Mouse (Mus musculus) heart, adult 18-20 months (tissue): Measurements from ENCODE around the gene Mapkap1. TPM values are rescaled to one million over a fixed set of nuclear protein-coding genes. Genes with fewer than 3 reads are reported as not detected.

ENCODE experiments used
- DNase-seq, 2 experiments: peaks; one replicate each; pipeline ENCODE4 v3.0.0; 2021 to 2022; ENCODE audit warnings: mixed read lengths in 1 of 2
- long read RNA-seq, 2 experiments: library from polyadenylated mRNA; stranded (forward); transcript quantifications; one replicate each; pipeline ENCODE4 v2.0.0; 2021
- total RNA-seq, 2 experiments: library from RNA; stranded (reverse); gene quantifications; 2 replicates each; pipeline ENCODE4 v1.2.3; 2021

Mapkap1 gene
- total RNA-seq = 10 to 100 TPM; 71.8 to 74.5 TPM
- long read RNA-seq, experiment 1, transcript Mapkap1-209 (12 exons, 3,111 nt) = major isoform, 25 of 72 reads
- long read RNA-seq, experiment 1, partial matches to known transcripts = 3 of 72 reads
- long read RNA-seq, experiment 1, other reads (novel, unspliced or antisense) = 39 of 72 reads
- long read RNA-seq, experiment 2, transcript Mapkap1-209 (12 exons, 3,111 nt) = major isoform, 12 of 42 reads
- long read RNA-seq, experiment 2, partial matches to known transcripts = 2 of 42 reads
- long read RNA-seq, experiment 2, other reads (novel, unspliced or antisense) = 24 of 42 reads

DNA sequence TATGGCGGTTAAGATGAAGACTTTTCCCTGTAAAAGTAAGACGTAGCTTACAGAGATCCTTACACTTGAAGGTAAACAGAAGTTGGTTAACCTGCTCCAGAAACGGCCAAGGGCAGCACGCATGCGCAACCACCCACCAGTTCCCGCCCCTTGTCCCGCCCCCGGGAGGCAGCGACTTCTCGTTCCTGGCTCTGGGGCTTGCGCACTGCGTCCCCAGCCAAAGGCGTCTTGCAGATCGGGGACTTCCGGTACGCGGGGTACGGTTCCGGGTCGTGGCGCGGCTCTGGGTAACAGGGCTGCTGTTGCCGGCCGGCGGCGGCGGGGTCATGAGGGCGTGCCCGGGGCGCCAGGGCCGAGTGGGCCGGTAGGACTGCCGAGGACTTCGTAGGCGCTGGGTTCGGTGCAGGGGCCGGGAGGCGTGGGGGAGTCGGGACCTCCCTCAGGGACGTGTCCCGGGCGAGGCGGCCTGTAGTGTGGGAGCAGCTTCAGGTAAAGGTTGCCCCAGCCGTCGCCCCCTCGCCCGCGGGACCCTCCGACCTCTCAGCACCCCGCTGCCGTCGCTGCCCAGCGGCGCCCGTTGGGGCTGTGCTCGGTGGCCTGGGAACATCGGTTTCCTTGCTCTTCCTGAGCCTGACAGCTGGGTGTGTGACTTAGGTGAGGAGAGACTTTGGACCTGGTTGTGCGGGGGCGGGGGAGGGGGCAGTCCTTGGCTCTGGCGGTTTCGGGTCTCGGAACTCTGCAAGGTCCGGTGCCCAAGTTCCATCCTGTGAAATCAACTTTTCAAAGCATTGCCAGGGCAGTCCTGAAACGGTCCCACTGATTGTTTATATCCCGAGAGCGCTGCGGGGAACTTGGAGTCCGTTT, at the start of gene Mapkap1:
Gene Mapkap1, plus strand, starts transcription at position 171 of the 864 bp plus-strand sequence.
- peak; percentile 98 to 99 for DNase-seq

DNA sequence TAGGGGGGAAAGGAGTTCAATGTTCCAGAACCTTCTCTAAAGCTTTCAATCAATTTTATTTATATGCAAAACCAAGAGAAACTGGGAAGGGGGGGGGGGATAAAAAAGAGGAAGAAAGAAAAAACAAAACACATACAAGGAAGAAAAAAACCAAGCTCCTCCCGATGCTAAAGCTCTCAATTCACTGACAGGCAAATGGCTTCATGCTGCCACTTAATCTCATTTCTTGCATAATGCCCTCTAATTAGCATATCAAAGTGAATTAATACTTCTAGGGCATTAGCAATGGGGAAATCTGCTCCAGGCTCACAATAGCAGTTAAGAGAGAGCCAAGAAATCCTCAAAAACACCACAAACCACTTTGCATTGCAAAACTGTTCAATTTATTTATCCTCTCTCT, 42.9 kb upstream of the Mapkap1 start:
- DNase-seq = no peak

GRCm38 (mm10) chr2:34367024-34367423, 39.5 kb upstream of the Mapkap1 start:
- DNase-seq = no peak

DNA sequence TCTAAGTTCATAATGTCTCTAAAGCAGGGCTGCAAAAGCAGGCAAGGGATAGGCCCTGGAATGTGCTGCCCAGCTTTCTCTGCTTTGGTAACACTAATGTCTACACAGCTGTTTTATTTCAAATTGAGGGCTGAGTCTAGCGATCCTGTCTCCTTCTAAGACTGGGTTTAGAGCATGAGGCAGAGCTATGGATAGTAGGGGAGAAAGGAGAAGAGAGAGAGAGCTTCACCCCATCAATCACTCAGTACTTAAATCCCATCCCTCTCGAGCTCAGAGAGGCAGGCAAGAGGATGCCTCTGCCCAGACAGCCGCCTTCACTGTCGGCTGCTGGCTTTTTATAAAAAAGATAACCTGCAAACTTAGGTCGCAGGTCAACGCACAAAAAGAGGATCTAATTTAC, 38.2 kb upstream of the Mapkap1 start:
- no peak for DNase-seq

GRCm38 (mm10) chr2:34370349-34370724, 36.2 kb upstream of the Mapkap1 start:
- no peak for DNase-seq

DNA sequence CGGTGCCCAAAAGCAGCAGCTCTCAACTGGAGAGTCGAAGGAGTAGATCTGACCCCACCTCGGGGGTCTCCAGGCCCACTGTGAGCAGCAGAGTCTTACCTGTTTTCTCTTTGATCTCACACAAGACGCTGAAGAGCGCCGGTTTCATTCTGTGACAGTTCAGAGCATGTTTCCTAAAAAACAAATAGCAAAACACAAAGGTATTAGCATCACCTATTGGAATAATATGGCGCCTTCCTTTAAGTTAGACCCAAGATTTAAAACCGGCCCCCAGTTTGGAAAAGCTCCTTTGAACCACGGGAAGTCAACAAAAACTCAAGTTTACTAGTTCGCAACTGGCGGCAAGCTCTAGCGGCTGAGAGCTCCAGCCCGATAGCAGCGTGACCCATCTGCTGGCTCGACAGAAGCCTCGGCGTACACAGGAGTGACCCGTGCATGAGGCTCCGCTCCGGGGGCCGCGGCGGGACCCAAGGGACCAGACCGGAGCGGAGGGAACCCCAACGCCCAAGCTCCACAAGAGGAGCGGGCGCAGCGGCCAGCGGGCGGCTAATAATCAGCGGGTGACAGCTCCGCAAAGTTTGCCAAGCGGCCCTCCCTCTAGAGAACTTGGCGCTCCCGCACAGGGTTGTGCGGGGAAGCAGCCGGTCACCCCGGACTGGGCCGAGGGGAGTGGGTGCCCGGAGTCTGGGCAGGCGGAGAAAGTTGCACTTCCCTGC, 35.7 kb upstream of the Mapkap1 start:
- peak; percentile 45 to 70 for DNase-seq

DNA sequence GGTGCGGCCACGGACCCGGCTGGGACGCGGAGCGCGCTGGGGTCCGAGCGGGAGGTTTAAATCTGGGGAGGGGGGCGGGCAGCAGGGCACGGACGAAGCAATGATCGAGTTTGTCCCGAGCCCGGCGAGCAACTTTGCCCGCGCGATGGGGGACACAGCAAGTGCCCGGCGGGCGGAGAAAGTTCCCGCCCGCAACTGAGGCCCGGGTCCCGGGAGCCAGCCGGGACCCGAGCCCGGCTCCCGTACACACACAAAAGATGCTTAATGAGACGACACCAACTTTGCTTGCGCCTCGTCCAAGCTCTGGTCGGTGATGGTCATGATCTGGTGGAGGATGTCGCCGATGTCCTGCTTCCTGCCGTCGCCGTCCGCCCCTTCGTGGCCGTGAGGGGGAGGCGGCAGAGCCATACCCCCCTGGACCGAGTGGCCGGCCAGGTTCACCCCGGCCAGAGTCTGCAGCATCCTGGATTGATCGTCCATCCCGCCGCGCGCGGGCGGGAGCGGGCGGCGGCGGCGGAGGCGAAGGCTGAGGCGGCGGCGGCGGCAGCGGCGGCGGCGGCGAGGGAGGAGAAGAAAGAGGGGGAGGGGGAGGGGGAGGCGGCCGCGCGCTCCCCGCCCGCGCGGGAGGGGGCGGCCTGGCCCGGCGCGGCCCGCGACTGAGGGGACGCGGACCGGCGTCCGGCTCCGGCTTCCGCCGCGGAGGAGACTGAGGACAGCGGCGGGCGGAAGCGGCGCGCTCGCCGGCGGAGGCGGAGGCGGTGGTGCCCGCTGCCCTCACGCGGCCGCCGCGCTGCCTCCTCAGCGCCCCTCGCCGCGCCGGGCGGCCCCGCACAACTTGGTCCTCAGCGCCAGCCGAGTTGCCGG, 34.9 kb upstream of the Mapkap1 start:
- DNase-seq = peak; percentile 65 to 69

DNA sequence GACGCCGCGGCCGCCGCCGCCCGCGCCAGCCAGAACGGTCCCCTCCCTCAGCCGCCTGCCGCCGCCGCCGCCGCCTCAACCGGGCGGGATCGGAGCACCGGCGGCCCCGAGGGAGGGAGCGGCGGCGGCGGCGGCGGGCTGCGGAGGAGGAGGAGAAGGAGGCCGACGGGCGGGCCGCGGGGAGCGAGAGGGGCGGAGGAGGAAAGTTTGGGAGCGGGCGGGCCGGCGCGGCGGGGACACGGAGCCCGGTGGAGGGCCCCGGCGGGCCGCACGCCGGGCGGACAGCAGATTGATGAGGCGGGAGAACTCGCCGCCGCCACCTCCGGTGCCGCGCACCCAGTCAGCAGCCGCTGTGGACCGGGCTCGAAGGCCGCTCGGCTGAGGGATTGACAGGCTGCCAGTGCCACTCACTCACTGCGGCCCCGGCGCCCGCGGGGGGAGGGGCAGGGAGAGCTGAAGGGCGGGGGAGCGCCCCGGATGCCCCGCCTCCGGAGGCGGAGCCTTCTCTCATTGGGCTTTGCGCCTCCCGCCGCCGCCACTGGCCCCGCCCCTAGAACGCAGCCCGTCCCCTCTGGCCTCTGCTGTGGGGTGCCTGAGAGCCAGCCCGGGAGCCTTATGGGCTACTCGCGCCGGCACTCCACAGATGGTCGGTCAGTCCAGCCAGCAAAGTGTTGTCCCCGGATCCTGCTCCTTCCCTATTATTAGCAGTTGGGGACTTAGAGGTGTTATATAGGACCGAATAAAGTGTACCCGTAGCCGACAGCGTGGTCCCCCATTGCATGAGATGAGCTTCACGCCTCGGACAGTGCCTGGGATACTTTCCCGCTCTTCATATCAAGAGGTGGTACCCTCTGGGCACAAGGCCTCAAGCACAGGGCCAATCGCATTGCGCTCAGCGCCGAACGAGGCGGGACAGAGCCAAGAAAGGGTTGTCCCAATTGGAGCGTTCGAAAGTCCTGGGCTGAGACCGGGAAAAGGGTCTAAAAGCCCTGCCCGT, 34.0 kb upstream of the Mapkap1 start, which contains the start of gene Pbx3:
Gene Pbx3, minus strand, starts transcription at position 838 of the 997 bp plus-strand sequence.
- peak; percentile 96 to 97 for DNase-seq

GRCm38 (mm10) chr2:34373886-34374285, 32.7 kb upstream of the Mapkap1 start:
- DNase-seq = no peak

GRCm38 (mm10) chr2:34374349-34374748, 32.2 kb upstream of the Mapkap1 start:
- DNase-seq = no peak

DNA sequence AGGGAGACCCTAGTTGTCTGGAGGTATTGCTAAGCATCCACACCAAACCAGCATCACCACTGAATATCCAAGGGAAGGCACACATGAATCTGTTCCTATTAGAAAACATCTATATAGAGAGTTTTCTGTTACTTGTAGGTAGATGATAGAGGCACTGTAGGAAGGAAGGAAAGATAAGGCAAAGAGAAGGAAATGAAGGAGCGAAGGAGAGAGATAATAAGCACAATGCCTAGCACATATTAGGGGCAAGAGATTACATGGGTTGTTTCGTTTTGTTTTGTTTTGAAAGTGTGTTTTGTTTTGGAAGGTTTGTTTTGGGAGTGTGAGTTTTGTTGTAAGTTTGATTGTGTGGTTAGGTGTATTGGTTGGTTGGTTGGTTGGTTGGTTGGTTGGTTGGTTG, 27.6 kb upstream of the Mapkap1 start:
- DNase-seq = no peak

DNA sequence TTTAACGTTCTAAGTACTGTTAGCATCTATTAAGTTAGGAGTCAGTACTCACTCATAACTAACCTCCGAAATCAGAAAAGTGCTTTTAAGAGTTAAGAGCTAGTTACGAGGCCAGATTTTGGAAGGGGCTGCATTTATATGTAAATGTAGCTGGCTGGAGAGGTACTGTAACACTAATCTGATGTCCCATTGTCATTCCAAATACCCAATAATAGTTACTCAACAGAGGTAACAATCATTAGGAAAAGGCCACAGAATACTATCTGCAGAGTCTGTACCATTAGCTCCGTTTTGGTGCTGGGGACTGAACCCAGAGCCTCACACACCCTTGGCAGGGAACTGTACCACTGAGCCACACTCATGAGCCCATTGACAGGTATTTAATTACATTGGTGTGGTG, 7.0 kb upstream of the Mapkap1 start:
- no peak for DNase-seq

- no peak for DNase-seq
These were observed 1.0 kb downstream of the Mapkap1 start for GRCm38 (mm10) chr2:34407596-34407995.

GRCm38 (mm10) chr2:34408341-34408740, 1.8 kb downstream of the Mapkap1 start:
- DNase-seq = no peak

DNA sequence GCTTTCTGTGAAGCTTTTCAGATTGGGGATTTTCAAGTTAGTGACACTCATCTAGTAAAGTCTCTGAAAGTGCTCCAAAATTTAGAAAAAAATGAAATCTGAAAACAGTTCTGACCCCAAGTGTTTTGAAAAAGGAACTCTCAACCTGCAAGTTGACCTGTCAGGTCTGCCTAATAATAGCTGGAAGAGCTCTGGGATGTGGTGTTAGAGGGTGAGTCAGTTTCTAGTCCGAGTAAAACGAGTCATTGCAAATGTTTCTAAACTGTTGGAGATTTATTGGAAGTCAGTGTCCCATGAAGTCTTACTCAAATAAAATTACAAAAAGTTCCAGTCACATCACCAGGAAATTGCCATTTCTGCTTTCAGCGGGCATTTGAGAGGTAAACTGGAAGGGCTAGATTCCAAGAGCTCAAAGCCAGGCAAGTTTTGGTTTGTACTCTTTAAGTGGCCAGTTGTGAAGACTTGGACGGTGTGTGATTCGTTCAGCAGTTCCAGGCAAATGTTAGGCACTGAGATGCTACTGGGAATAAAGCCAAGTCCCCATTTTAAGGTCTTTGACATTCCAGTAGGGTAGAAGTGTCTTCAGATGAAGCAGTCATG, 3.3 kb downstream of the Mapkap1 start:
- no peak for DNase-seq

DNA sequence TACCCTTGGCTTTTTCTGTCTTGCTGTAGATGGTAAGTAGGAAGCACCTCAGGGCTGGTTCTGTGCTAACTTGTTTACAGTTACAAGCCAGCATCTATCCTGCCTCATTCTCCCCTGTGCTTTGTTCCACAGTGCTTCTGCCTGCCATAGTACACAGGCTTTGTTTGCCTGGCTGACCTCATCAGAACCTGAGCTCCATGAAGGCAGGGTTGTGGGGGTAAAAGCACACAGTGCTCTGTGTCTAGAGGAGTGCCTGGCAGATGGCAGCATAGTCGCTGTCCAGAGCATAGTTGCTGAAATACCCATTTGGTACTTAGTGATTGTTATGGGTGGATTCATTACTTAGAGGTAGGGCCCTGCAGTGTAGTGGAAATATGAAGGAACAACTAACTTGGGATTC, 13.7 kb downstream of the Mapkap1 start:
- no peak for DNase-seq

DNA sequence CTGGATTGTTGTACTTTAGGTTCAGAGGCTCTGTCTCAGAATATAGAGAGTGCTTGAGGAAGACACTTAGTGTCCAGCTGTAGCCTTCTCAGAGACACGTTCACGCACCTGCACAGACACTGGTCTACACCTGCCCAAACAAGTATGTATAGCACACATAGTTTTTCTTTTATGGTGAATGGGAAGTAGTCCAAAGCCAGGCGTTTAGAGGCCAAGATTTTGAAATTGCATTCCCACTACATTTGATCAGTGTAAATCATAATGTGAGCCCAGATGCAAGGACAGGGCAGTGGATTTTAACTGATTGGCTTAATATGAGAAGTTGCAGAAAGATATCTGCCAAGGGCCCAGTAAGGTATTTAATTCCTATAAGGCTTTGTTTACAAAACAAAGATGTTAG, 17.6 kb downstream of the Mapkap1 start:
- DNase-seq = no peak

DNA sequence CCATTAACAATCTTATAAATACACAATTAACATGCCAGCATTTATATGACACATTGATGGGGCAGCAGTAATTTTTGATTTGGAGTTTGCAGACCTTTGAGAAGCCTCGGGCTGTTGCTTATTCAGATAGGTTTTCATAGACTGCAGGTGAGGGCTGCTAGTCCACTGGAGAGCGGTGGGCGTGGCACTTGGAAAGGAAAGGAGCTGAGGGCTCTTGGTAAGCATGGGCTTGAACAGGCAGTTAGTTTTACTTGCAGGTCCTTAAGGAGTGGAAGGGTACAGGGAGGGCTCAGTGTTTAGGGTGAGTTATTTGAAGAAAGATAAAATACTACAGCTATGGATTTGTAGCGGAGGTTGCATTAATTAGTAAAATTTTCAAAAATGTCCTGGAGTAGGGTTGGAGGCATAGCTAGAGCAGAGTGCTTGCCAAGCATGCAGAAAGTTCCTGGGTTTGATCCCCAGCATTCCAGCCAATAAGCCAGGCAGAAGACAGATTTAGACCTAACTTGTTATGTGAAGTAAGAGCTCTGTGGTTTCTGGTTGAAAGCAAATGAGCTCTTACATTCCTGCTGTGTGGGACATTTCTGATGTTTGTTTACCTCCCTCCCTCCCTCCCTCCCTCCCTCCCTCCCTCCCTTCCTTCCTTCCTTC, 19.1 kb downstream of the Mapkap1 start:
- no peak for DNase-seq

- no peak for DNase-seq
These were observed 24.1 kb downstream of the Mapkap1 start for GRCm38 (mm10) chr2:34430663-34431062.
